Mouse (Mus musculus): Measurements from ENCODE around the gene Olfr517.

GRCm38 (mm10) chr7:108850429-108850828 lies 21.8 kb downstream of the Olfr517 start, which contains the start of gene Olfr516:
- TF ChIP-seq GABPA (IDR thresholded peaks at IDR 0.05; ENCODE audit: insufficient replicate concordance, low read depth, low read length) = no peak
- TF ChIP-seq CTCF (conservative IDR thresholded peaks at IDR 0.05 in 1 of 2, IDR thresholded peaks at IDR 0.05 in 1 of 2; ENCODE audit: low read depth in 2 of 2, low read length in 2 of 2) = no peak
- no peak for TF ChIP-seq POLR2A (IDR thresholded peaks at IDR 0.05; ENCODE audit: low read depth, low read length)
- no peak for TF ChIP-seq TCF12 (IDR thresholded peaks at IDR 0.05; ENCODE audit: low read depth, low read length)

Measured in CH12.LX (cell line).